Mouse (Mus musculus): Measurements from ENCODE around the gene Cnpy3. TPM values are rescaled to one million over a fixed set of nuclear protein-coding genes. Genes with fewer than 3 reads are reported as not detected.
"Not testable (repeated sequence)": the region's sequence is repeated elsewhere in the genome, so short reads cannot be mapped to it uniquely, and the experiment has no call there.

Cnpy3 gene
- 83.0 and 83.6 TPM in 2 replicates for polyA plus RNA-seq (2015; fragmentation: Nextera tagmentation; extraction: Ambion mirVana)

DNA sequence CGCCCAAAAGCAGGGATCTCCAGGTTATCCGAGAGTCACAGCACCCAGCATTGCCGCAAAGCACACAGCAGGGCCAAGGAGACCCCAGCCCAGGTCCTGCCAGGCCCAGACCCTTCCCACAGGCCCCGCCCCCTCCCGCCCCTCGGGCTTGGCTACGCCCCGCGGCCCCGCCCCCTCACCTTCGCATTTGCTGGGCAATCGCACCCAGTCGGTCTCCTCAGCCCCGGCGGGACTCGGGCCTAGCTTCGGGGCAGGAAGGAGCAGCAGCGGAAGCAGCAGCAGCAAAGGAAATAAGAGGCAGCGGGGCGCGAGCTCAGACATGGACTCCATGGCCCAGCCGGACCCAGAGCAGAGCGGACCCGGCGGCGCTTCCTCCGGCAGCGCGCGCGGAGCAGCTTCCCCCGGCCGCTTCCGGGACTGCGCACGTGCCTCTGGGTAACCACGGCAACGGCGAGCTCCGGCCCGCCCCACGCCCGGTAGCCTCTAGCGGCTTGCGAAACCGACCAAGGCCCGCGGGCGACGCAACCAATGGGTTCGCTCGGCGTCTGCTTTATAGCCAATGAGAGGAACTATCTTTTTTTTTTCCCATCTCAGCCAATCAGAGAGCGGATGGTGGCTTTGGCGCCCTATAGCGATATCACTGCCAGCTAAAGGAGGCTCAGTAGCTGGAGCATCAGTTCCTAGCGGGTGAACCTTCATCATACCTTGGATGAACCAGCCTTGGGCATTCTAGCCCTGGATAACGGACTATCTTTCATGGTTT, at the start of gene Cnpy3:
Cnpy3 (minus strand) TSS at position 421 of the 763 bp plus-strand sequence.
- Histone ChIP-seq H3K4me1 (peaks cover 15% of the 10 kb centered on the region), H3K9me3 (no peaks in the 10 kb centered on the region), H3K27me3 (no peaks in the 10 kb centered on the region), H3K36me3 (0 out of 2 replicates have a peak, but pooled peaks cover 2% of the 10 kb centered on the region), H3K4me2 (peak within 1 kb of the TSS; percentile 76), H3K9ac (peak within 1 kb of the TSS; percentile 72), H3K27ac (peak within 1 kb of the TSS; percentile 92), H3K4me3 (peak within 1 kb of the TSS; percentile 91)
- peak; percentile 98 for ATAC-seq (ENCODE audit: borderline replicate concordance, extremely low read depth, low FRiP score, low TSS enrichment)
- WGBS = under 1% methylated on average over 54 of the region's 58 CpGs

- Histone ChIP-seq H3K4me2 (no peak overlapping the region), H3K27me3 (no peaks in the 10 kb centered on the region), H3K4me1 (no peaks in the 10 kb centered on the region), H3K9me3 (no peaks in the 10 kb centered on the region), H3K9ac (no peak overlapping the region), H3K4me3 (no peak overlapping the region), H3K36me3 (peaks cover 35% of the 10 kb centered on the region), H3K27ac (no peak overlapping the region)
- no peak for ATAC-seq (ENCODE audit: borderline replicate concordance, extremely low read depth, low FRiP score, low TSS enrichment)
- 73% methylated on average over 6 of the region's 6 CpGs for WGBS
Measured at GRCm38 (mm10) chr17:46801761-46802160, 49.7 kb upstream of the Cnpy3 start.

DNA sequence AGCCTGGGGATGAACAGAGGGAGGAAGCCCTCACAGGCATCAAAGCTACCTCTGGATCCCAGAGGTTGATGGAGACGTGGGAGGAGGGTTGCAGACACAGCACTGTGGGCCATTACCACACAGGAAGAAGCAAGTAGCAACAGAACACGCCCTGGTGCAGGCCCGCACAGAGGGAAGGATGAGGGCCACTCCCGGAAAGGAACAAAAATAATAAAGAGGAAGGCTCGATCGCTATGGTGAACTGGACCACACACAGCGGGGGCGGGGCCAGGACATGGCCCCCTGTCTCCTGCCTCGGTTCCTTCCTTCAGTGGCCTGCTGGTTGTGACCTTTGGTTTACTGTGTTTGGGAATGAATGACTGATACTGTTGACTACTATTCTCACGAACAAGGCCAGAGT, 47.7 kb upstream of the Cnpy3 start:
- Histone ChIP-seq H3K9ac (no peak overlapping the region), H3K4me1 (no peaks in the 10 kb centered on the region), H3K9me3 (no peaks in the 10 kb centered on the region), H3K4me3 (no peak overlapping the region), H3K27ac (no peak overlapping the region), H3K36me3 (peaks cover 24% of the 10 kb centered on the region), H3K4me2 (no peak overlapping the region), H3K27me3 (no peaks in the 10 kb centered on the region)
- 72% methylated on average over 10 of the region's 10 CpGs for WGBS
- ATAC-seq (ENCODE audit: borderline replicate concordance, extremely low read depth, low FRiP score, low TSS enrichment) = no peak

GRCm38 (mm10) chr17:46797386-46797785, 45.4 kb upstream of the Cnpy3 start:
- Histone ChIP-seq H3K4me3 (no peak overlapping the region), H3K27me3 (no peaks in the 10 kb centered on the region), H3K4me1 (no peaks in the 10 kb centered on the region), H3K9ac (no peak overlapping the region), H3K4me2 (no peak overlapping the region), H3K27ac (no peak overlapping the region), H3K9me3 (no peaks in the 10 kb centered on the region), H3K36me3 (peaks cover 21% of the 10 kb centered on the region)
- no peak for ATAC-seq (ENCODE audit: borderline replicate concordance, extremely low read depth, low FRiP score, low TSS enrichment)
- 45% methylated on average over 6 of the region's 8 CpGs for WGBS

- Histone ChIP-seq H3K27me3 (no peaks in the 10 kb centered on the region), H3K4me3 (no peak overlapping the region), H3K4me1 (no peaks in the 10 kb centered on the region), H3K9ac (no peak overlapping the region), H3K4me2 (no peak overlapping the region), H3K9me3 (no peaks in the 10 kb centered on the region), H3K36me3 (peaks cover 21% of the 10 kb centered on the region), H3K27ac (no peak overlapping the region)
- WGBS = 77% methylated on average over 4 of the region's 4 CpGs
- ATAC-seq (ENCODE audit: borderline replicate concordance, extremely low read depth, low FRiP score, low TSS enrichment) = no peak
Measured at GRCm38 (mm10) chr17:46796743-46797142, 44.7 kb upstream of the Cnpy3 start.

DNA sequence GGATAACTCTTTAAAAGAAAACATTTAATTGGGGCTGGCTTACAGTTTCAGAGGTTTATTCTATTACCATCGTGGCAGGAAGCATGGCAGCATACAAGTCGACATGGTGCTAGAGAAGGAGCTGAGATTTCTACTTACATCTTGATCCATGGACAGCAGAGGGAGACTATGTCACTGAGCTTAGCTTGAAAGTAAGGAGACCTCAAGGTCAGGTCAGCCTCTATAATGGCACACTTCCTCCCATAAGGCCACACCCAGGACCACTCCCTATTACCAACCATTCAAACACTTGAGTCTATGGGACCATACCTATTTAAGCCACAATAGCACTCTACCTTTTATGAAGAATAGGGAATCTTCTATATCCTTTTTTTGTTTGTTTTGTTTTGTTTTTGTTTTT, 40.9 kb upstream of the Cnpy3 start:
- Histone ChIP-seq H3K27me3 (no peaks in the 10 kb centered on the region), H3K9me3 (no peaks in the 10 kb centered on the region), H3K9ac (no peak overlapping the region), H3K36me3 (no peaks in the 10 kb centered on the region), H3K27ac (no peak overlapping the region), H3K4me2 (no peak overlapping the region), H3K4me1 (no peaks in the 10 kb centered on the region), H3K4me3 (no peak overlapping the region)
- no peak for ATAC-seq (ENCODE audit: borderline replicate concordance, extremely low read depth, low FRiP score, low TSS enrichment)
- WGBS = 73% methylated on average over 2 of the region's 2 CpGs

GRCm38 (mm10) chr17:46787974-46788373, 36.0 kb upstream of the Cnpy3 start:
- H3K27ac ChIP-seq; H3K36me3 ChIP-seq; H3K27me3 ChIP-seq; H3K9me3 ChIP-seq; H3K4me2 ChIP-seq; H3K4me3 ChIP-seq; ATAC-seq (ENCODE audit: borderline replicate concordance, extremely low read depth, low FRiP score, low TSS enrichment); H3K4me1 ChIP-seq; H3K9ac ChIP-seq: not testable (repeated sequence)
- 66% methylated on average over 2 of the region's 2 CpGs for WGBS

DNA sequence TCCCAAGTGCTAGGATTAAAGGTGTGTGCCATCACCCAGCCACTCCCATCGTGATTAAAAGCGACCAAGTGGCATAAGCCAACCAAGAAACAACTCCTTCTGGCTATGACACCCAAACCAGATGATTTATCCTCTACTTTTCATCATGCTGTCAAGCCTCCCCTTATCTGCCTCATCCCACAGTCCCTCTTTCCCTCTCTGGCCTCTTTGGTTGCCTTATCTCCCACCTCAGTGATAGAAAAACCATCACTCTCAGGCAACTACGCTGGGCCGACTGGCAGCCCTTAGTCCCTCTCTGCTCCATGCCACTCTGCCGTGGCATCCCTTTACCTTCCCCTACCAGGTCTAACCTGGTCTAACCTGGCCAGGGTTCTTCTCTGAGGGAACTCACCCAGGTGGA, 34.9 kb upstream of the Cnpy3 start:
- ATAC-seq (ENCODE audit: borderline replicate concordance, extremely low read depth, low FRiP score, low TSS enrichment) = no peak
- no peak overlapping the region for H3K27ac ChIP-seq
- H3K36me3 ChIP-seq = no peaks in the 10 kb centered on the region
- H3K9me3 ChIP-seq = no peaks in the 10 kb centered on the region
- no peaks in the 10 kb centered on the region for H3K27me3 ChIP-seq
- H3K4me3 ChIP-seq = no peak overlapping the region
- H3K4me2 ChIP-seq = no peak overlapping the region
- no peak overlapping the region for H3K9ac ChIP-seq
- 80% methylated on average over 5 of the region's 5 CpGs for WGBS
- H3K4me1 ChIP-seq = 0 out of 2 replicates have a peak, but pooled peaks cover 3% of the 10 kb centered on the region

- 71% methylated on average over 2 of the region's 2 CpGs for WGBS
- H3K4me3 ChIP-seq = peak overlapping the region; percentile 72
- H3K4me1 ChIP-seq = peaks cover 15% of the 10 kb centered on the region
- peaks cover 27% of the 10 kb centered on the region for H3K36me3 ChIP-seq
- no peaks in the 10 kb centered on the region for H3K9me3 ChIP-seq
- ATAC-seq (ENCODE audit: borderline replicate concordance, extremely low read depth, low FRiP score, low TSS enrichment) = 0 out of 2 replicates have a peak, but pooled peaks have one; percentile 1
- H3K9ac ChIP-seq = no peak overlapping the region
- H3K27ac ChIP-seq = peak overlapping the region; percentile 86; the same call in 1 of the 2 replicates
- no peaks in the 10 kb centered on the region for H3K27me3 ChIP-seq
- H3K4me2 ChIP-seq = peak overlapping the region; percentile 51
Measured at GRCm38 (mm10) chr17:46783222-46783565, 31.2 kb upstream of the Cnpy3 start.

DNA sequence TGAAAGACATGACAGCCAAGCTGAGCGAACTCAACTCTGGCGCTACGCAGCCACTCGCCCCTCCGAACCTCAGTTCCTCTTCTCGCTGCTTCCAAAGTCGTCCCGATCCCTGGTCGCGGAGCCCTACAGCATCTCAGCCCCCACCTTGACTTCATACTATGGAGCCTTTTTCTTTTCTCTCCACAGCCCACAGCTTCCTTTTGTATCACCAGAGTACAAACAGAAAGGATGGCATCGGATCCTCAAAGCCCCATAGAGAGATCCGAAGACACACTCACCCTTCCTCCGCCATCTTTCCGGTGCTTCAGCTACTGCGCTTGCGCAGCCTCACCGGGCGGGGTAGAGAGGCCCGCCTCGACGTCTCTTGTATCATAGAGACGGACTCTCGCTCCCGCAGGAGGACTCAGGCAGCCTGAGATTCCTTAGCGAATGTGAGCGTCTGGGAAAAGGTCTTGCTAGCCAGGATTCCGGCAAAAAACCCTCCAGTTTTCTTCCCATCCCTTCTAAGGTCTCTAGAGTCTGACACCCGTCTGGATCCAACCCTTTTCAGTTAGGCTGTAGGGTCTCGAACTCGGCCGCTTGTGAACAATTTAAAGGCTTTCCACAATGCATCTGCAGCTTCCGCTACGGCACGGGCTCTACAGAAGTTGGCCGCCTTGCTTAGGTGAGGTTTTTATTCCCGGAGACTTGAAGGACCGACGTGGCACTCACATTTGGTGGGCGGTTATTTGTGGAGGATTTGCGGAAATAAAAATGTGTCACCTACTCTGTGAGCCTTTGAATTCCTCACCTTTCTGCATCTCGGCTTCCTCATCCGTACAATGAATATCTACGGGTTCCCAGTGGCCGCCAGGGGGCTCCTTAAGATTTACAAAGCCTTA, 30.6 kb upstream of the Cnpy3 start, which contains the start of gene Rpl7l1:
Rpl7l1 (minus strand) TSS at position 332 of the 881 bp plus-strand sequence.
- WGBS = under 1% methylated on average over 44 of the region's 44 CpGs
- no peaks in the 10 kb centered on the region for H3K9me3 ChIP-seq

DNA sequence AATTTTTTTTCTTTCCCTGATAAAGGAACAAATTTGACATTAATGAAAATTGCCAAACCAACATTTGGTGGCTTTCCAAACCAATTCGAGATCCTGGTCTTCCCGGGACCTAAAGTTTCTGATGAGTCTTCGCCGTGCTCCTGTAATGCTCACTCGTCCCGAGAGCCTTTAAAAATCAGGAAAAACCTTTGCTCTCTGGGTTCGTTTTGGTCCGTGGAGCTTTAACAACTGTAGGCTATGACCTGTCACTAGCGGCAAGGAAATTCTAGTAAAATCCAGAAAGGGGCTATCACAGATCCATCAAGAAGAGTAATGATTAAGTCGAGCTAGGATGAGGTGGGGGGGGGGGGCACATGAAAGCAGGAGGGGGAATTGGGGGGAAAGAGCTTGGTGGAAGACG, 29.9 kb upstream of the Cnpy3 start:
- peaks cover 15% of the 10 kb centered on the region for H3K4me1 ChIP-seq
- peak overlapping the region; percentile 53 for H3K4me2 ChIP-seq
- no peaks in the 10 kb centered on the region for H3K27me3 ChIP-seq
- H3K9ac ChIP-seq = peak overlapping the region; percentile 84
- H3K9me3 ChIP-seq = no peaks in the 10 kb centered on the region
- 0 out of 2 replicates have a peak, but pooled peaks have one; percentile 2 for ATAC-seq (ENCODE audit: borderline replicate concordance, extremely low read depth, low FRiP score, low TSS enrichment)
- H3K36me3 ChIP-seq = peaks cover 40% of the 10 kb centered on the region
- peak overlapping the region; percentile 86 for H3K27ac ChIP-seq
- under 1% methylated on average over 11 of the region's 11 CpGs for WGBS
- H3K4me3 ChIP-seq = peak overlapping the region; percentile 72

More for the DNA sequence above, 30.6 kb upstream of the Cnpy3 start, which contains the start of gene Rpl7l1:
- H3K4me1 ChIP-seq = peaks cover 15% of the 10 kb centered on the region
- H3K36me3 ChIP-seq = peaks cover 33% of the 10 kb centered on the region
- peak within 1 kb of the TSS; percentile 84 for H3K9ac ChIP-seq
- peak within 1 kb of the TSS; percentile 72 for H3K4me3 ChIP-seq
- ATAC-seq (ENCODE audit: borderline replicate concordance, extremely low read depth, low FRiP score, low TSS enrichment) = peak; percentile 94
- H3K4me2 ChIP-seq = peak within 1 kb of the TSS; percentile 53
- H3K27ac ChIP-seq = peak within 1 kb of the TSS; percentile 86
- no peaks in the 10 kb centered on the region for H3K27me3 ChIP-seq

DNA sequence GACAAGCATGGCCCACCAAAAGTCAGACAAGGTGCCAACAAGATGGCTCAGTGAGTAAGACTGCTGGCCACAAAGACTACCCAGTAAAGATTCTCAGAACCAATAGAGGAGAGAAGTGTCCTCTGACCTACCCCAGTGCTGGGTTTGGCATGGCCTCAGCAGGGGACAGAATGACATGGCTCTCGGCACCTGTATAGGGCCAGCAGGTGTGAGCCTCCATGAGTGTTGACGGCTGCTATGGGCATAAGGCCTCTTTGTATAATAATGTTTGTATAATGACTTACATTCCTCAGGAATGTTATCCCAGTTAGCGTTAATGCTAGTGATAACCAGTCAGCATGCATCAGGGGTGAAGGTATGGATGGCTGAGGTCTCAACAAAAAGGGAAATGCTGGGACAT, 24.1 kb upstream of the Cnpy3 start:
- no peak for ATAC-seq (ENCODE audit: borderline replicate concordance, extremely low read depth, low FRiP score, low TSS enrichment)
- Histone ChIP-seq H3K27ac (peak overlapping the region; percentile 66), H3K9ac (no peak overlapping the region), H3K36me3 (peaks cover 63% of the 10 kb centered on the region), H3K4me3 (no peak overlapping the region), H3K4me2 (no peak overlapping the region), H3K9me3 (no peaks in the 10 kb centered on the region), H3K4me1 (peaks cover 40% of the 10 kb centered on the region), H3K27me3 (no peaks in the 10 kb centered on the region)
- WGBS = 47% methylated on average over 3 of the region's 3 CpGs

Data from lung, embryonic 15.5 days (tissue).